Mouse (Mus musculus) E14TG2a.4 (cell line): ENCODE results near the gene Nptxr.

Source experiments
- CTCF ChIP-seq: conservative IDR thresholded peaks from 2 replicates; pipeline ENCODE4 v1.5.1; 2014; ENCODE audit warnings: low read length
- NANOG ChIP-seq: IDR thresholded peaks from 2 replicates; pipeline ENCODE4 v1.6.1; 2014; ENCODE audit warnings: borderline replicate concordance, low read length, mixed read lengths

- TF ChIP-seq CTCF (no peak), NANOG (no peak)
Measured at GRCm38 (mm10) chr15:79805246-79805645, 680 bp upstream of the Nptxr start.
